In genomic region chr4:46727153-46727552, GRCm38 (mm10) we compare ENCODE assay signal across 20 mouse cellular contexts.
A peak's percentile ranks its signal among the peaks of the same experiment; 100 is the strongest.
DNase-seq lines count a peak whose midpoint lies in the region; ATAC-seq and TF ChIP-seq lines count a peak whose summit lies in the region.
"Had no signal": no experiment of that assay in that cellular context is flagged by ENCODE, and none has a peak within 500 bp of the region (broad histone marks: within the 10 kb centered on the region; RNA-seq: fewer than 3 reads in every experiment).

No protein-coding gene starts in this region.

- H3K36me3 ChIP-seq in midbrain, embryonic 13.5 days = no peaks in the 10 kb centered on the region
- no peaks in the 10 kb centered on the region for H3K36me3 ChIP-seq in midbrain, embryonic 11.5 days (ENCODE audit: control insufficient read depth, insufficient read depth, low read length)
- H3K36me3 ChIP-seq in midbrain, postnatal 0 days (ENCODE audit: insufficient read depth, low read length) = peaks cover 10% of the 10 kb centered on the region; the same call in 1 of the 2 replicates
- H3K36me3 ChIP-seq: neural tube, embryonic 12.5 days had no signal

- no peak overlapping the region for H3K4me3 ChIP-seq in midbrain, embryonic 13.5 days (replicated peaks)
- no peak overlapping the region for H3K4me3 ChIP-seq in midbrain, embryonic 11.5 days (ENCODE audit: low read depth, low read length)
- H3K4me3 ChIP-seq in midbrain, postnatal 0 days (ENCODE audit: low read depth, low read length) = no peak overlapping the region
- H3K4me3 ChIP-seq: neural tube, embryonic 12.5 days had no signal

- H3K27ac ChIP-seq in midbrain, embryonic 13.5 days = peak overlapping the region; percentile 31; the same call in 1 of the 2 replicates
- H3K27ac ChIP-seq in midbrain, embryonic 11.5 days (ENCODE audit: low read depth, low read length) = no peak overlapping the region
- H3K27ac ChIP-seq in midbrain, postnatal 0 days (ENCODE audit: low read depth, low read length) = no peak overlapping the region
- H3K27ac ChIP-seq: neural tube, embryonic 12.5 days had no signal

- no peak overlapping the region for H3K4me2 ChIP-seq in midbrain, embryonic 13.5 days (replicated peaks)
- no peak overlapping the region for H3K4me2 ChIP-seq in midbrain, embryonic 11.5 days
- H3K4me2 ChIP-seq in midbrain, postnatal 0 days (ENCODE audit: low read depth, low read length, poor library complexity, severe bottlenecking) = no peak overlapping the region
- H3K4me2 ChIP-seq: neural tube, embryonic 12.5 days had no signal

- peak; percentile 3 to 27 for DNase-seq in heart, adult 9 months (ENCODE audit: low spot score in 2 of 2)
- no peak for DNase-seq in heart, postnatal 4 days
- DNase-seq in midbrain, embryonic 11.5 days (ENCODE audit: low spot score, missing footprints) = no peak
- DNase-seq in cerebellum, postnatal 14 days = peak; percentile 59 to 66
- DNase-seq in midbrain, postnatal 0 days (ENCODE audit: low spot score) = peak; percentile 42
- DNase-seq in kidney, adult 11 months = no peak
- no peak for DNase-seq in ovary, postnatal 36 days (ENCODE audit: low spot score)
- DNase-seq: adrenal gland, adult 2 months; embryo, embryonic 11 days; heart, adult 11 months; kidney, adult 9 months; kidney, postnatal 25 days; liver; right cerebral cortex, adult 18-20 months; spleen, adult 18-20 months; thymus, postnatal 25 days had no signal

- no peak for ATAC-seq in midbrain, embryonic 13.5 days
- no peak for ATAC-seq in midbrain, embryonic 11.5 days (ENCODE audit: low FRiP score)
- no peak for ATAC-seq in midbrain, postnatal 0 days (ENCODE audit: low FRiP score)
- ATAC-seq: inflammation-experienced regulatory T-cells, adult 6 months; lung, postnatal 0 days had no signal

- no peaks in the 10 kb centered on the region for H3K9me3 ChIP-seq in midbrain, embryonic 13.5 days
- no peaks in the 10 kb centered on the region for H3K9me3 ChIP-seq in midbrain, embryonic 11.5 days (ENCODE audit: control insufficient read depth, low read length)
- H3K9me3 ChIP-seq in midbrain, postnatal 0 days (ENCODE audit: low read length) = no peaks in the 10 kb centered on the region
- H3K9me3 ChIP-seq: neural tube, embryonic 12.5 days had no signal

- 83% methylated on average over 11 of the region's 11 CpGs for WGBS in midbrain, embryonic 13.5 days
- 85% methylated on average over 11 of the region's 11 CpGs for WGBS in midbrain, embryonic 11.5 days
- WGBS in midbrain, postnatal 0 days = 60% methylated on average over 11 of the region's 11 CpGs

- no peak for TF ChIP-seq CTCF in midbrain, postnatal 0 days (IDR thresholded peaks at IDR 0.05)

- H3K9ac ChIP-seq in midbrain, embryonic 13.5 days (replicated peaks) = no peak overlapping the region
- no peak overlapping the region for H3K9ac ChIP-seq in midbrain, embryonic 11.5 days (ENCODE audit: low read length)
- H3K9ac ChIP-seq in midbrain, postnatal 0 days (replicated peaks; ENCODE audit: low read length, poor library complexity, severe bottlenecking) = no peak overlapping the region
- H3K9ac ChIP-seq: neural tube, embryonic 12.5 days had no signal

- H3K27me3 ChIP-seq in midbrain, embryonic 13.5 days = no peaks in the 10 kb centered on the region
- no peaks in the 10 kb centered on the region for H3K27me3 ChIP-seq in midbrain, embryonic 11.5 days (ENCODE audit: control insufficient read depth, insufficient read depth, low read length)
- H3K27me3 ChIP-seq in midbrain, postnatal 0 days (ENCODE audit: insufficient read depth, low read length) = no peaks in the 10 kb centered on the region
- H3K27me3 ChIP-seq: neural tube, embryonic 12.5 days had no signal

- H3K4me1 ChIP-seq in midbrain, embryonic 13.5 days (replicated peaks) = peaks cover 50% of the 10 kb centered on the region
- peaks cover 21% of the 10 kb centered on the region for H3K4me1 ChIP-seq in midbrain, embryonic 11.5 days (ENCODE audit: control insufficient read depth, insufficient read depth, low read length)
- peaks cover 15% of the 10 kb centered on the region; the same call in 1 of the 2 replicates for H3K4me1 ChIP-seq in midbrain, postnatal 0 days (ENCODE audit: insufficient read depth, low read length)

Comparison
In these comparisons a context has a peak if more than half of its experiments do, and no peak if none do; other contexts are left out.
1. DNase-seq: peak in heart, adult 9 months (2 of 2), cerebellum, postnatal 14 days (2 of 2) and midbrain, postnatal 0 days (single experiment); none in heart, postnatal 4 days (single experiment), midbrain, embryonic 11.5 days (single experiment), kidney, adult 11 months (single experiment) and ovary, postnatal 36 days (single experiment).